Mouse (Mus musculus): ENCODE measurements at regions not wholly inside any gene's neighbourhood (a gene's known extent, or its start where the extent isn't known, plus 50 kb on each side); places are given as distances from the start of the nearest gene placed in this dataset.

DNA sequence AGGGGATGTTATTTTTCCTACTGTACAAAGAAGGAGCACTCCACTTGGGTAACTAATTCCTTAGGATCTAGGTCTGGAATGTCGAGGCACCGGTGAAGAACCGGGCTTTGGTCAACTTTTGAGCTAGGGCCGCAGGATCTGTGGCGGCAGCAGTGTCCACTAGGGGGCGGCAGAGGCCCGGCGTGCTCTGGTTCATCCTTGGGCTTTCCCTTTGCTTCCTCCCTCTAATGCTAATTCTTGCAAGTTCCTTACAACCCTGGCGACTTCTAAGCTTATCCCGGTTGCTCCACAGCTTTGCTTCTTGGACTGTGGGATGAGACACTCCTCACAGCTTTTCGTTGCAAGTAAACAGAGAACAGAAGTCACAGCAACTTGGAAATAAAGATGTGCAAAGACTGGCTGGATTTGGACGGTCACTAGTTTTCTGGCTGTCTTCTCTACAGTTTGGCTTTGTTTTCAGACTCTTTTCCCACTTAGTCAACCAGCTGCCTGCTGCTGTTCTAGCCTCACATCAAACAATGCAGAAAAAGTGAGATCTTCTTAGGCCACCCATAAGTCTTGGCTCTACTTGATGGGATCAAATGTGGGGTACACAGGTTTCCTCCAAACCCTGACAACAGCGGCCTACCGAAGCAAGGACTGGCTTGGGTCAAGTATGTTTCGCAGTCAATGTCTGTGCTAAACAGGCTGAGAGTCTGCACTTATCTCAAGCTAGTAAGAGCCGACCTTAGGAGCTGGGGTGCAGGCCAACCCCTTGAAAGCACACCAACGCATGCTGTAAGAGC is 51.2 kb upstream of the Tmem72 start:
- peak; percentile 14 for DNase-seq

GRCm38 (mm10) chr6:116774954-116775675 is 58.4 kb upstream of the Tmem72 start:
- DNase-seq, result no peak

DNA sequence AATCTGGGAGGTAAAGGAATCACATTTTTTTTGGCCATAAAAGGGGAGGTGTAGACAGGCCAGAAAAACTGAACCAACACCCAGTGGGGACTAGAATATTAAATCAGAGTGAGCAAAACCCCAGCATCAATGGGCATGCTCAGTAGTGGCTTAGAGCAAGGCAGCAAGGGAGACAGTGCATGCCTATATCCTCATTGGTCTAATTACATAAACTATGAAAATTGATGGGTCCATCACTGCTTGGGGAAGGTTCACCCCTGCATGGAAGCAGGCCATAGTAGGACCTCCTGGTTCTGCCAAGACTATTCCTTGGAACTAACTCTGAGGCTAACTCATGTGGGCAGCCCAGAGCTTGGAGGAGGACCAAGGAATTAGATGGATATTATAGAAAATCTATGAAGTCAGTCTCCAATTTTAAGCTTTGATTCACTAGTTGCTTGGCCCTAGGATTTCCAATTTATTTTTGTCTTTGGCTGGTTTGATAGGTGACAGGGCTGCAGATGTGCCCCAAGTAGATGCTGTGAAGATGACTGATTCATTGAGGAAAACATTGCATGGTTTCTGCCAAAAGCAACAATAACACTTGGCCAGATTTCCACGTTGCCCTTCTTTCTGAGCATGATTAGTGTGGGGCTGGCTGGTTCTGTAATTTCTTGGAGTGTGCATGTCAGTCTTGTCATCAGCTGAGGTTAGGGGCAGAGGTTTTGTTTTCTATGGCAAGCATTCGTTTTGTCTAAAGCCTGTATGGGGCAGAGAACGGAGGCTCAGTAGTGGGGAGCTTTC is 70.0 kb upstream of the Tmem72 start:
- no peak for DNase-seq

- no peak for DNase-seq
Measured at GRCm38 (mm10) chr6:116793321-116793960, 76.7 kb upstream of the Tmem72 start.

DNA sequence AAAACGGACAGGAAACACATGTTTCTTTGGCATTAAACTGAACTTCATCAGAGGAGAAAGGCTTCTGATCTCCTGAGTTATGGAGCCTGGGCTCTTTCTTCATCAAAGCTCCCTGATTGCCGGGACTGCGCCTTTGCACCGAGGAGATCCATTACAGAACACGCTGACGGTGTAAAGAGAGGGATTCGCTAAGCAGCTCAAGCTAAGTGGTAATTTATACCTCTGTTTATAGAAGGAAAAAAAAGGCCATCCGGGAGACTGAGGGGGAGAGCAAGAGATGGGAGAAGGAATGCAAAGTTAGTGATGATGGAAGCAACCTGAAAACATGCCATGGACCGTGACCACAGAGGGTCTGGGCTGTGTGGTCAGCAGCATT is 77.2 kb upstream of the Tmem72 start:
- DNase-seq, result no peak

DNA sequence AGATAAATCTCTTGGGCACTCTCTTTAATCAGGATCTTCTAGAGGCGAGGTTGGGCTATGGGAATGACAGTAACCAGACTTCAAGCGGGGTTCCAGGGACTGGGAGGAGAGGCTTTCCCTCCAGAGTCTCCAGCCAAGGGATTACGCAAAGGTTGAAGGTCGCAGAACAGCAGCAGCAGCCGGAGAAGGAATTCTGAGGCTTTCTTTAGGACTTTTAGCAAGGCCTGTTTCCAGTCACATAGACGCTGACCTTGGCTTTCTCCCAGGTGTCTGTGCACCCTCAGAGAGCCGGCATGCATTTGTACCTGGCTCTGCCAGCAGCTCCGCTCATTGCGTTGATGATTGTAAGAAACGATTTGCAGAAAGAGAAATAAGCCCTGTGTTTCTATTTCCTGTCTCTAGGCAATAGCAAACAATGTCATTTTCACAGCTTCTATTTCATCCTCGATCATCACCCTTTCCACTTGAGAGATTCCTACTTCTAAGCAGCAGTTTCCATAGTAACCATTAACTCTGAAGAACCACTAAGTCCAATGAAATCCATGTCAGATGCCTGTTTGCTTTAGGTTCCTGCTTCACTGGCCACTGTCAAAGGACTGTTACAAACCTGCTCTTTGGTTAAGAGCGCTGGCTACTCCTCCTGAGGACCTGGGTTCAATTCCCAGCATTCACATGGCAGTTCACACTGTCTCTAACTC is 104.7 kb upstream of the Tmem72 start:
- DNase-seq, result no peak

- no peak for DNase-seq
Measured at GRCm38 (mm10) chr6:116822605-116823004, 105.9 kb upstream of the Tmem72 start.

- no peak for DNase-seq
Measured at GRCm38 (mm10) chr6:116825628-116826027, 108.9 kb upstream of the Tmem72 start.

- DNase-seq, result peak; percentile 3
Measured at GRCm38 (mm10) chr6:116829341-116829740, 112.6 kb upstream of the Tmem72 start.

- DNase-seq, result no peak
Measured at GRCm38 (mm10) chr6:116845990-116846862, 129.5 kb upstream of the Tmem72 start.

DNA sequence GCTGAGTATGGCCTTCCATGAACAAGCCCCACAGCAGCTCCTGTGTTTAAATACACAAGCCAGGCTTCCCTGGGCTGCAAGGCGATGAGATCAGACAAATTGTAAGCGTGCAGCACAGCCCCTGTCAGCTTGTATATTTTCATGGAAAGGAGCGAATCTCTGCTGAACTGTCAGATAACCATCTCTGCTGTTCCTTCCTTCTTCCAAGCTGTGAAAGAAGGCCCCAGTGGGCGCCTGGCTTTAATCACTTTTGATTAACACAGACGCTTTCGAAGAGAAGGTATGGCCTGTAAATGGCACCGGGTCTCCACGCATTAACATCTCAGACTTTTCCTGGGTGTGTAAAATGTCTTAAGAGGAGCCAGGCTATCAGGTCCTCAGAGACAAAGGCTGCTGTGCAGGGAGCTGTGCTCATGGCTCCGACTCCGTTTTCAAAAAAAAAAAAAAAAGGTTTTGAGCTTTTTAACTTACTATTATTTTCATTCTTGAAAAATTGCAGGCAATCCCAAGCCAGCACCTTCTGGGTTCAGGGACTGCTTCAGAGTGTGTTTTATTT is 131.9 kb upstream of the Tmem72 start:
- DNase-seq, result no peak

GRCm38 (mm10) chr6:116854029-116854428 is 137.3 kb upstream of the Tmem72 start:
- DNase-seq, result no peak

- DNase-seq, result no peak
Measured at GRCm38 (mm10) chr6:116856093-116856492, 139.4 kb upstream of the Tmem72 start.

DNA sequence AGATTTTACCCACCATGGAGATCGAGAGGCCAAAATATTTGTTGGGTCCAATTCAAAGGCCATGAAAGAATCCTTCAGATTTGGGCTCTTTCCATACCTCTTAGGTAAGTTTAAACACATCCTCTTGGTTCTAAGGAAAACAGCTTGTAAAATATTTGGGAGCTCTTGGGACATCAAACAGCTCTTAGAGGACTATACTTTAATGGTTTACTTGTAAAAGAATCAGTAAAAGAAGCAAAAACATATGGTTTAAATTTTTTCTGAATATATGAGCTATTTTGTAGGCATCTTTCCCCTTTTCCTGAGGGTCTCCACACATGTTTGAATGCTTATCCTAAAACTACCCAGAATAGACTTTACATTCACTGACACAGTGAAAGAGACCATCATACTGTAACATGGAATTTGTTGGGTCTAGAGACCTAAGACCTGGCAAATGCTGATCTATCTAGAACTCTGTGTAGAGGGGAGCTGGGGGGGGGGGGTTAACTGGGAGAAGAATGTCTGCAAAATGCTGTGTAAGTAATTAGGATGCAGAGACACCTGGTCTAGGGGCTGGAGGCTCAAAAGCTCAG is 140.3 kb upstream of the Tmem72 start:
- DNase-seq, result no peak

DNA sequence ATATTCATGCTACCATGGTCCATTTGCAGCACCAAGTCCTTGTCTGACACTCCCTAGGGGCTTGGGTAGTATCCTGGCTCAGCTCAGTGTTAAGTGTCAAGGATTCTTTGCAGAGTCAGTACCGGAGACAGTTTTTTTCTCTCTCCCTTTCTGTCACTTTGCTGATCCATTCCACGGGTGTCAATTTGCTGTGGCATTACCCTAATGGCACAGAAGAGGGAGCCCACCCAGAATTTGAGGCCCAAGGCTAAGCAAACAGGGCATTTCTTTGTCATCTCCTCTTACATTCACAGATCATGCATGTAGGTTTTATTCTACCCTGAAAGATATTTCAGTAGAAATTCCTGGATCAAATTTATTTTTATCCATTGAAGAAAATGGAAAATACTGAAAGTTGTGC is 146.4 kb upstream of the Tmem72 start:
- no peak for DNase-seq

DNA sequence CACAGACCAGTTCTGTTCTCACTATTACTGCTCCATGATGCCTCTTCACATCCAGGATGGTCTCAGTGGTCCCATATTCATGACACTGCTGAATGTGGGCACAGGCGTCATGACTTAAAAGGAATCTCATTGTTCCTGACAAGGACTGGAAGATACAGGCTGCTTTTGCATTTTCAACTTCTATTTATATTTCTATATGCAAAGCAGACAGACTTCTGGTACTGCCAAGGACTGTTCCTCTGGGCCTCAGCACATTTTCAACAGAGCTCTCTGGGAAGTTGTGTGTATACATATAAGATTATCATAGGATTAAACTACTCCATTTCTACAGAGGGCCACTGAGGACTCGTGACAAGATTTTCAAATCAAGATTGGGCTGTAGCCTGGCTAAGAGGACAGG is 146.9 kb upstream of the Tmem72 start:
- no peak for DNase-seq

DNA sequence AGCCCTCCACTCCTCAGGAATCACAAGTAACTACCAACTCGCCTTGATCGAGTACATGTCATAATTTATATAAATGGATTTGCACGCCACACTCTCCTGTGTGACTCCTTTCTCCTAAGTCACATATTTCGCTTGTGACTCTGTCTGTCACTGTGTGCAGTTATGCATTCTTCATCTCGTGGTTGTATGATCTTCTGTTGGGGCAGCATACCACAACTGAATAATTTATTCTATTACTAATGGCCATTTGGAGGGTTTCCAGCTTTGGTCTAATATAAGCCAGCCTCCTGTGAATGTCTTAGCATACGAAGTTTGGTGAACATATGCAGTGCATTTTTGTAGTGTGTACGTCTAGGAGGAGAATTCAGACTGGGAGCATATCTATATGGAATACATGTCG is 176.6 kb upstream of the Tmem72 start:
- no peak for DNase-seq

DNA sequence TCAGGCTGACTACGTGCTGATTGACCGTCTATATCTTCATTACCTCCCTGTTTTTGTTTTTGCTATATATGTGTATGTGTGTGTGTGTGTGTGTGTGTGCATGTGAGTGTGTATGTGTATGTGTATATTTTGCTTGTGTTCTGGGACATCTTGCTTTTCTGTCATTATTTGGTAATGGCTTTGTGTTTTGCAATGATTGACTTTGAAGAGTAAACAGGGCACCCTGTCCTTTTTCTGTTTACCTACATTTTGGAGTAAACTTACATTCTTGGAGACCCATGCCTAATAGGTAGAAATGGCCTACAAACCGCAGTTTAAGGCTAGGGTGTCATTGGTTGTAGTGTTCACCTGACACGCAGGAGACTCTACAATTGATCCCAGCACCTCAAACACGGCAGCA is 177.5 kb upstream of the Tmem72 start:
- DNase-seq, result no peak

GRCm38 (mm10) chr6:116895114-116895513 is 178.4 kb upstream of the Tmem72 start:
- peak; percentile 17 for DNase-seq

DNA sequence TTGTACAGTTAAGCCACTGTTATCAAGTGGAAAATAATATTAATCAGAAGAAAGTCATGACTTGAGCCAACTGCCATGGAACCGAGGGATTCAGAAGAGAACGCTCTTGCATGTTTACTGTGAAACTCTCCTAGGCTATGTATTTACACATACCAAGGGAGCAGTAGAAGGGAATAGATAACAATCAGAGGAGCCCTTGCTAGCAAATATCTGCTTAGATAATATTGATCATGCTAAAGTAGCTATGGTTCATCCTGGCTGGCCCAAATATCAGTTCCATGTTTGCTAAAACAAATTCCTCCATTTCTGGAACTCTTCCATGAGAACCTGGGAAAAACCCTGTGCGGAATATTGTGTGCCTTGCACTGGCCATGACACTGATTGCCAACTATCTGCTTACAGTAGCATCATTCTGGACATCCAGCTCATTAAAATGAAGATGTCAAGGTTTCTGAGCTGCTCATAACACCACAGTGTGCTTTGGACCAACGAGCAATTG is 179.5 kb upstream of the Tmem72 start:
- no peak for DNase-seq

DNA sequence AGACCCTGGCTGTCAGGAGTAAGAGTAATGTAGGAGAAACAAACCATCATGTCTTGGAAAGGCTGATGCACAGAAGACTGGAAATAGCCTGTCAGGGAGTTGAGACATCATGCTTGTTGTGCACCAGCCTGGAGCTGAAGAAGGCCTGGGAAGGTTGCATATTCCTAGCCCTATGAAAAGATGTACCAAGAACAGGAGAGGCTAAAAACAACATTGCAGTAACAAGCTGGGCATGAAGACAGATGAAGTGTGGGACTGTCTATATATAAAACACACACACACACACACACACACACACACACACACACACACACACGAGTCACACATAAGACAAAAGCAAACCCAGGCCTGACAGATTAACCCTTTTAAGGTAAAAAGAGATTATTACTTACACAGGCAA is 185.1 kb upstream of the Tmem72 start:
- no peak for DNase-seq
